Mouse (Mus musculus): ENCODE measurements at regions not wholly inside any gene's neighbourhood (a gene's known extent, or its start where the extent isn't known, plus 50 kb on each side); places are given as distances from the start of the nearest gene placed in this dataset.

DNA sequence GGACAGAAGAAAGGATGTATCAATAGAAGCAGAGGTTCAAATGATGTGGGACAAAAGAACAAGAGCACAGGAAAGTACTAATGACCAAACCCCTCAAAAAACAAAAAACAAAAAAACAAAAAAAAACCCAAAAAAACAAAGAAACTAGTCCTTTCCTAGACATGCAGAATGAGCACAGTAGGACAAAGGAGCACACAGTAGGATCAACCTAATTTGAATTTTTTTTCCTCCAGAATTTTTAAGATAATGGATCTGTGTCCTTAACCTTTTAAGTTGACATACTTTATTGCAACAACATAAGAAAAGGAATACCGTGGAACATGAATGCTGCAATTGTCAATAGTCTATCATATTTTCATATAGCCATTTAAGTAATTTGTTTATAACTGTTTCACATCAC is 370.2 kb upstream of the Dach1 start:
- no peaks in the 10 kb centered on the region for H3K4me1 ChIP-seq (ENCODE audit: insufficient read depth)
- DNase-seq (no peak), ATAC-seq (ENCODE audit: insufficient read depth) (no peak)
- no peak overlapping the region for H3K9ac ChIP-seq
- TF ChIP-seq CTCF (IDR thresholded peaks at IDR 0.05; ENCODE audit: low read depth): no peak
- H3K27me3 ChIP-seq (ENCODE audit: insufficient read depth, low read length): no peaks in the 10 kb centered on the region
- H3K4me3 ChIP-seq (ENCODE audit: low read depth, low read length): no peak overlapping the region
- H3K4me2 ChIP-seq: no peak overlapping the region
- no peak overlapping the region for H3K27ac ChIP-seq (ENCODE audit: low read depth)
- no peaks in the 10 kb centered on the region for H3K36me3 ChIP-seq (ENCODE audit: insufficient read depth)
- WGBS: 86% methylated on average over 1 of the region's 1 CpGs
- H3K9me3 ChIP-seq (ENCODE audit: low read depth, low read length): no peaks in the 10 kb centered on the region

- Histone ChIP-seq H3K9me3 (ENCODE audit: low read depth, low read length) (no peaks in the 10 kb centered on the region), H3K4me3 (ENCODE audit: low read depth, low read length) (no peak overlapping the region), H3K4me2 (no peak overlapping the region), H3K36me3 (ENCODE audit: insufficient read depth) (no peaks in the 10 kb centered on the region), H3K4me1 (ENCODE audit: insufficient read depth) (no peaks in the 10 kb centered on the region), H3K9ac (no peak overlapping the region), H3K27me3 (ENCODE audit: insufficient read depth, low read length) (no peaks in the 10 kb centered on the region), H3K27ac (ENCODE audit: low read depth) (no peak overlapping the region)
- TF ChIP-seq CTCF (IDR thresholded peaks at IDR 0.05; ENCODE audit: low read depth): no peak
- WGBS: 16% methylated on average over 4 of the region's 4 CpGs
- no peak for DNase-seq
- no peak for ATAC-seq (ENCODE audit: insufficient read depth)
Measured at GRCm38 (mm10) chr14:98538267-98538666, 368.7 kb upstream of the Dach1 start.

- DNase-seq (no peak), ATAC-seq (ENCODE audit: insufficient read depth) (no peak)
- WGBS: 74% methylated on average over 10 of the region's 10 CpGs
- no peaks in the 10 kb centered on the region for H3K4me1 ChIP-seq (ENCODE audit: insufficient read depth)
- H3K27me3 ChIP-seq (ENCODE audit: insufficient read depth, low read length): no peaks in the 10 kb centered on the region
- TF ChIP-seq CTCF (IDR thresholded peaks at IDR 0.05; ENCODE audit: low read depth): no peak
- no peaks in the 10 kb centered on the region for H3K36me3 ChIP-seq (ENCODE audit: insufficient read depth)
- no peak overlapping the region for H3K9ac ChIP-seq
- H3K27ac ChIP-seq (ENCODE audit: low read depth): no peak overlapping the region
- no peak overlapping the region for H3K4me2 ChIP-seq
- H3K4me3 ChIP-seq (ENCODE audit: low read depth, low read length): no peak overlapping the region
- H3K9me3 ChIP-seq (ENCODE audit: low read depth, low read length): no peaks in the 10 kb centered on the region
Measured at GRCm38 (mm10) chr14:98533600-98533999, 364.0 kb upstream of the Dach1 start.

DNA sequence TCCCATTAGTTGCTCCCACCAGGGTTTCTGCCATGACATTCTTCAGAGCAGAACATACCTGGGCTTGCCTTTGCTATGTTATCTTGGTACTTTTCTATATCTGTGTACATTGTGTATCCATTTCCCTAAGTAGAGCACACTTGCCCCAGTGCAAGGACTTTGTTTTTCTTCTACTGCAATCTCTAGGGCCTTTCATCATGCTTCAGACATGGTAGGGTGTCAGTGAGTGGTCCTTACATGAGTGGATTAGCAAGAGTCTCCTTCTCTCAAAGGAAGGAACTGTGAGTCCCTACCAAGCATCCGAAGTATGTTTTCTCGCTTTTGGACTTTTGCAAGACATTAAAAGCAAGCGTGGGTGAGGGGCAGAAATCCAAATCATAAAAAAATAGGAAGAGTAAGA is 351.4 kb upstream of the Dach1 start:
- Histone ChIP-seq H3K27ac (ENCODE audit: low read depth) (no peak overlapping the region), H3K36me3 (ENCODE audit: insufficient read depth) (no peaks in the 10 kb centered on the region), H3K9ac (no peak overlapping the region), H3K27me3 (ENCODE audit: insufficient read depth, low read length) (no peaks in the 10 kb centered on the region), H3K4me1 (ENCODE audit: insufficient read depth) (no peaks in the 10 kb centered on the region), H3K4me3 (ENCODE audit: low read depth, low read length) (no peak overlapping the region), H3K4me2 (no peak overlapping the region), H3K9me3 (ENCODE audit: low read depth, low read length) (no peaks in the 10 kb centered on the region)
- no peak for TF ChIP-seq CTCF (IDR thresholded peaks at IDR 0.05; ENCODE audit: low read depth)
- DNase-seq (no peak), ATAC-seq (ENCODE audit: insufficient read depth) (no peak)
- 87% methylated on average over 3 of the region's 3 CpGs for WGBS

GRCm38 (mm10) chr14:98505321-98505720 is 335.8 kb upstream of the Dach1 start:
- Histone ChIP-seq H3K4me2 (no peak overlapping the region), H3K4me1 (ENCODE audit: insufficient read depth) (no peaks in the 10 kb centered on the region)
- 64% methylated on average over 6 of the region's 6 CpGs for WGBS

GRCm38 (mm10) chr14:98477416-98477815 is 307.9 kb upstream of the Dach1 start:
- Histone ChIP-seq H3K9me3 (ENCODE audit: low read depth, low read length) (no peaks in the 10 kb centered on the region), H3K27me3 (ENCODE audit: insufficient read depth, low read length) (no peaks in the 10 kb centered on the region), H3K9ac (no peak overlapping the region), H3K4me2 (no peak overlapping the region), H3K4me3 (ENCODE audit: low read depth, low read length) (no peak overlapping the region), H3K4me1 (ENCODE audit: insufficient read depth) (no peaks in the 10 kb centered on the region), H3K36me3 (ENCODE audit: insufficient read depth) (no peaks in the 10 kb centered on the region), H3K27ac (ENCODE audit: low read depth) (no peak overlapping the region)
- WGBS: 49% methylated on average over 8 of the region's 8 CpGs
- DNase-seq: peak; percentile 60
- TF ChIP-seq CTCF (IDR thresholded peaks at IDR 0.05; ENCODE audit: low read depth): no peak
- ATAC-seq (ENCODE audit: insufficient read depth): peak; percentile 87; the same call in 1 of the 2 replicates

More at GRCm38 (mm10) chr14:98505321-98505720, 335.8 kb upstream of the Dach1 start:
- ATAC-seq (ENCODE audit: insufficient read depth) (no peak), DNase-seq (peak; percentile 24)
- H3K27me3 ChIP-seq (ENCODE audit: insufficient read depth, low read length): no peaks in the 10 kb centered on the region
- no peak overlapping the region for H3K4me3 ChIP-seq (ENCODE audit: low read depth, low read length)
- TF ChIP-seq CTCF (IDR thresholded peaks at IDR 0.05; ENCODE audit: low read depth): no peak
- no peaks in the 10 kb centered on the region for H3K36me3 ChIP-seq (ENCODE audit: insufficient read depth)
- H3K9ac ChIP-seq: no peak overlapping the region
- H3K9me3 ChIP-seq (ENCODE audit: low read depth, low read length): no peaks in the 10 kb centered on the region
- no peak overlapping the region for H3K27ac ChIP-seq (ENCODE audit: low read depth)

- Histone ChIP-seq H3K27ac (ENCODE audit: low read depth) (peak overlapping the region; percentile 12), H3K9ac (no peak overlapping the region), H3K36me3 (ENCODE audit: insufficient read depth) (no peaks in the 10 kb centered on the region), H3K4me1 (ENCODE audit: insufficient read depth) (no peaks in the 10 kb centered on the region), H3K9me3 (ENCODE audit: low read depth, low read length) (no peaks in the 10 kb centered on the region), H3K27me3 (ENCODE audit: insufficient read depth, low read length) (no peaks in the 10 kb centered on the region), H3K4me2 (no peak overlapping the region), H3K4me3 (ENCODE audit: low read depth, low read length) (no peak overlapping the region)
- no peak for TF ChIP-seq CTCF (IDR thresholded peaks at IDR 0.05; ENCODE audit: low read depth)
- peak; percentile 94 for ATAC-seq (ENCODE audit: insufficient read depth)
- WGBS: 30% methylated on average over 5 of the region's 5 CpGs
- peak; percentile 95 for DNase-seq
Measured at GRCm38 (mm10) chr14:98471803-98472509, 302.4 kb upstream of the Dach1 start.

Measured in lung, embryonic 14.5 days (tissue).